Mouse (Mus musculus) forebrain, embryonic 11.5 days (tissue): Measurements from ENCODE around the gene Slc25a12. TPM values are rescaled to one million over a fixed set of nuclear protein-coding genes. Genes with fewer than 3 reads are reported as not detected.

ENCODE experiments used
- ATAC-seq: fragments of 200-750 bp; cut with Nextera tagmentation; replicated peaks from 2 replicates; pipeline ENCODE4 v1.8.0; 2017; ENCODE audit warnings: moderate TSS enrichment; ENCODE audit not compliant: low FRiP score
- DNase-seq: peaks from one replicate; pipeline ENCODE4 v3.0.0-alpha.2; 2017; ENCODE audit warnings: low spot score
- H3K27ac ChIP-seq: fragments of 300-500 bp; sonication (generic); 2 replicates; pipeline ENCODE4 v1.5.1; 2014; ENCODE audit warnings: low read depth, low read length
- H3K27me3 ChIP-seq: fragments of 300-500 bp; sonication (generic); 2 replicates; pipeline ENCODE4 v1.6.1; 2014; ENCODE audit warnings: mild to moderate bottlenecking, low read length, mixed read lengths; ENCODE audit not compliant: control insufficient read depth, insufficient read depth
- H3K36me3 ChIP-seq: fragments of 300-500 bp; sonication (generic); 2 replicates; pipeline ENCODE4 v1.6.1; 2014; ENCODE audit warnings: mild to moderate bottlenecking, low read length, moderate library complexity, mixed read lengths; ENCODE audit not compliant: control insufficient read depth, insufficient read depth
- H3K4me1 ChIP-seq: fragments of 300-500 bp; sonication (generic); replicated peaks from 2 replicates; pipeline ENCODE4 v1.6.1; 2014; ENCODE audit warnings: low read length, mixed read lengths; ENCODE audit not compliant: control insufficient read depth, insufficient read depth
- H3K4me2 ChIP-seq: fragments of 300-500 bp; sonication (generic); 2 replicates; pipeline ENCODE4 v1.6.1; 2014; ENCODE audit warnings: low read depth, mild to moderate bottlenecking, low read length, moderate library complexity, mixed read lengths; ENCODE audit not compliant: severe bottlenecking
- H3K4me3 ChIP-seq: fragments of 300-500 bp; sonication (generic); 2 replicates; pipeline ENCODE4 v1.5.1; 2014; ENCODE audit warnings: low read depth, low read length
- H3K9ac ChIP-seq: fragments of 300-500 bp; sonication (generic); 2 replicates; pipeline ENCODE4 v1.6.1; 2014; ENCODE audit warnings: low read length
- H3K9me3 ChIP-seq: fragments of 300-500 bp; sonication (generic); 2 replicates; pipeline ENCODE4 v1.6.1; 2016; ENCODE audit warnings: low read length, mixed read lengths; ENCODE audit not compliant: control insufficient read depth
- WGBS: fragments of 180-500 bp; shearing (Covaris S2); extraction: QIAGEN DNeasy Blood & Tissue Kit; methylation state at CpG from one replicate; pipeline ENCODE4 v1.1.7; 2014; 5-methylcytosine and 5-hydroxymethylcytosine counted together
- polyA plus RNA-seq: library from polyadenylated mRNA; unstranded; fragments of >200 nt; fragmentation: Nextera tagmentation; extraction: Ambion mirVana; gene quantifications from 2 replicates; pipeline ENCODE4 v1.2.1, GENCODE M21; 2014

The Slc25a12 gene
- polyA plus RNA-seq, 1 experiment from 2014 or later: 50.6 TPM

DNA sequence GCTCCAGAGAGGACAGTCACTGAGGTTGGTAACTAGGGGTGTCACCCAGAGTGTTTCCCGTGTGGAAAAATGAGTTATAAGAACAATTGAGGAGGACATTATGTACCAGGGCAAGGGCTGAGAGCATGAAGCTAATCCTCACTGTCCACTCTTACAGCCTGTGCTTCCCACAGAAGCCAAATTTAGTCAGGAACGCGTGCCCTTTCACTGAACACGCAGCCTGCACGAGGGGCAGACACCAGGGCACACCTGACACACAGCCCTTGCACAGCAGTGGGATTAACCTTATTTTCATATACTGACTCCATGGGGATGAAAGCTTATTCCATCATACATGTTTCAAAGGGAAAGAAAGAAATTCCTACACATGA lies 13.5 kb downstream of the Slc25a12 start:
- DNase-seq (no peak), ATAC-seq (no peak)
- Histone ChIP-seq H3K4me1 (no peaks in the 10 kb centered on the region), H3K27me3 (no peaks in the 10 kb centered on the region), H3K36me3 (no peaks in the 10 kb centered on the region), H3K9me3 (no peaks in the 10 kb centered on the region), H3K4me3 (no peak overlapping the region), H3K4me2 (no peak overlapping the region), H3K9ac (no peak overlapping the region), H3K27ac (no peak overlapping the region)
- WGBS: 79% methylated on average over 5 of the region's 5 CpGs

DNA sequence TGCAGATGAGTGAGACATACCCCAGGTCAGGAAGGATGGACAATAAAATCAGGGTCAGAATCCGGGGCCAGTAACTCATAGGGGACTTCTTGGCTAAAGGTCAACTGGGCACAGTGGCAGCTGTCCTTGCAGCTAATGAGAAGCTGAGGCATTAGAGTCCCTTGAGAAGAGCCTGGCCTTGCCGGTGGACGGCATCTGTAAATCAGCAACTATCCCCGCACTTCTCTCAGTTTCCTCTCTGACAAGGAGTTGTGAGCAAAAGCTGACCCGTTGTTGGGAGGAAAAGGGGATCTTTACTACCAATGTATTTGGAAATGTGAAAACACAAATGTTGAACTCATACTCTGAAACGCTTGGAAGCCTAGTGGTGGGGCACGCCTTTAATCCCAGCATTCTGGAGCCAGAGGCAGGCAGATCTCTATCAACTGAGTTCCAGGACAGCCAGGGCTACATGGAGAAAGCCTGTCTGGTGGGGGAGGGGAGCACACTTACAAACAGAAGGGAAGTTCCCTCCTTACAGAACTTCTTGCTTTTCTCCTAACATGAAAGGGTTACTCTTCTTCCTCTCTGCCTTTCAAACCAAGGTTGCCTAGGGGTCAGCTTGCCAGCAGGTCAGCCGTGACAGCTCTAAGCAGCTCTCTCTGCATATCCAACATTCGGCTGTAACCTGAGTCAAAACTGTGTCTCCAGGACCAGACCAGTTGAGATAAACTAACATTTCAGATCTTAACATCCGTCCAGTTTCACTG lies 14.1 kb downstream of the Slc25a12 start:
- H3K4me1 ChIP-seq: no peaks in the 10 kb centered on the region
- no peaks in the 10 kb centered on the region for H3K36me3 ChIP-seq
- no peaks in the 10 kb centered on the region for H3K9me3 ChIP-seq
- no peak overlapping the region for H3K27ac ChIP-seq
- no peaks in the 10 kb centered on the region for H3K27me3 ChIP-seq
- H3K4me2 ChIP-seq: no peak overlapping the region
- H3K4me3 ChIP-seq: no peak overlapping the region
- DNase-seq (no peak), ATAC-seq (no peak)
- H3K9ac ChIP-seq: no peak overlapping the region
- 68% methylated on average over 10 of the region's 10 CpGs for WGBS

DNA sequence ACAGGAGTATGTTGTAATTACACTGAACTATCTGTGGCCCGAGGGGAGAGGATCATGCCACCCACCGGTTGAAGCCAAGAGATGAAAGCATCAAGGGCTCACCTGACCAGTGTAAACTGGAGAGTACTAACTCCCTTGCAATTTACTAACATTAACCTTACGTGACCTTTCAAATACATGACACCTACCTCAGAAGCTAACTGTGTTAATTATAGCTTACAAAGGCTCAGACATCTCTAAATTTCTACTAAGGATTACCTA lies 15.9 kb downstream of the Slc25a12 start:
- no peaks in the 10 kb centered on the region for H3K36me3 ChIP-seq

DNA sequence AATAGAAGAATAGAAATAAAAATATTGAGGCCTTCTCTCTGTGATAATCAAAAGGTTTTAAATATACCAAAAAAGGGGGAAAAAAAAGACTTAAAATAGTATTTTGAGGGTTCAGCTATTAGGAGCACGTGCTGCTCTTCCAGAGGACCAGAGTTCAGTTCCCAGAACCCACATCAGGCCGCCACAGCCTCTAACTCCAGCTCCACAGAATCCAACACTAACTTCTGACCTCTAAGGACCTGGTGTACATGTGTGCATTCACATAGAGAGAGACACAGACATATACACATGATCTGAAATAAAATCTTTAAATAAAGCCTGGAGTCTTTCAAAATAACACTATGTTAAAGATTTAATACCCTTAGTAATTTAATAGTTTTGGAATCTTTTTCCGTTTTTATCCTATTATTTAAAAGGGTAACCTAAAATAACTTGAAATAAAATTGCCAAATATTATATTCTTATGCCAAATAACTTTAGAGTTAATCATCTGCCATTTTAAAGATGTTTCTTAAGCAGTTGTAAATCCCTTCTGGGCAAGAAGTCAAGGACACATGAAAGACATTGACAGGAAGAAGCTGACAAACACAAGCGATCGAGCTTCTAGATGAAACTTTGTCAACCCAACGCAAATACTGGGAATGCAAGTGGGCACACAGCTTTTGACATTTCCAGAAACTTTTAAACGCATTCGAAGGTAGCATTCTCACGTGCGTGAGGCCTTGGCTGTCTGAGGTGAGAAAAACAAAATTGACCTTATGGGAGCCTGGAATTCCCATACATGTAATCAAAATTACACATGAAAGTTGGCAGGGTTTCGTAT lies 16.4 kb downstream of the Slc25a12 start:
- Histone ChIP-seq H3K4me2 (no peak overlapping the region), H3K36me3 (no peaks in the 10 kb centered on the region), H3K4me1 (no peaks in the 10 kb centered on the region), H3K27ac (no peak overlapping the region), H3K4me3 (no peak overlapping the region), H3K27me3 (no peaks in the 10 kb centered on the region), H3K9me3 (no peaks in the 10 kb centered on the region), H3K9ac (no peak overlapping the region)
- DNase-seq: no peak
- WGBS: 94% methylated on average over 11 of the region's 11 CpGs
- no peak for ATAC-seq

More for the DNA sequence above, 15.9 kb downstream of the Slc25a12 start:
- Histone ChIP-seq H3K4me3 (no peak overlapping the region), H3K9ac (no peak overlapping the region), H3K9me3 (no peaks in the 10 kb centered on the region), H3K27me3 (no peaks in the 10 kb centered on the region), H3K27ac (no peak overlapping the region), H3K4me2 (no peak overlapping the region), H3K4me1 (no peaks in the 10 kb centered on the region)
- DNase-seq: no peak
- ATAC-seq: no peak
- 88% methylated on average over 3 of the region's 3 CpGs for WGBS

DNA sequence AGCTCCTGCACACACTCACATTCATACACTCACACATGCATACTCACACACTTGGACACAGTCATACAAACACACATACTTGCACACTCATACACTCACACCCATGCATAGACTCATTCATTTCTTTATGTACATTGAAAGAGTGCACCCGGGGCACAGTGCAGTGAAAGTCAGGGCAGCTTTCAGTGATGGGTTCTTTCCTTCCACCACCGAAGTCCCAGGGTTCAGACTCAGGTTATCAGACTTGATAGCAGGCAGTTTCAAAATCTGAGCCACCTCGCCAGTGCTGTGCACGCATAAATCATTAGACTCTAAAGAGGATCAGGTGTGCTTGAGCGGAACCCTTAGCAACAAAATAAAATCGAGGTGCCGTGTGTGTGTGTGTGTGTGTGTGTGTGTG lies 17.4 kb downstream of the Slc25a12 start:
- ATAC-seq: no peak
- no peak overlapping the region for H3K27ac ChIP-seq
- 90% methylated on average over 7 of the region's 7 CpGs for WGBS
- H3K36me3 ChIP-seq: no peaks in the 10 kb centered on the region
- no peaks in the 10 kb centered on the region for H3K9me3 ChIP-seq
- no peaks in the 10 kb centered on the region for H3K27me3 ChIP-seq
- no peaks in the 10 kb centered on the region for H3K4me1 ChIP-seq
- H3K4me2 ChIP-seq: no peak overlapping the region
- H3K9ac ChIP-seq: no peak overlapping the region
- no peak for DNase-seq
- no peak overlapping the region for H3K4me3 ChIP-seq

DNA sequence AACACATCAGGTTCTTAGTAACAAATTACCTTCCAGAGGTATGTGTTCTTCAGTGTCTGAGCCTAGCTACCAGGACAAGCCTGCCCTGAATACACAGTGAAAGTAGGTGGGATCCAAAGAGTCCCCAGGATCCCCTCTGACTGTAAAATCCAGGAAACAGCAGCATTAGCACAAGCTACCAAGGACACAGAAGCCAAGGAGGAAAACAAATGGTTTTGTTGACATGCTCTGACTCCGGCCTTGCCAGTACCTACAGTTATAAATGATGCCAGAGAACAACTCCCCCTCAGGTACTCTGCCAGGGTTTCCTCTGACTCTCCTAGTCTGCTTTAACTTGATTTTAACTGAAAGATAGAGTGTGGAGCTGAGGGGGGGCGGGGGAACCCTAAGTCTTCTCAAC lies 18.0 kb downstream of the Slc25a12 start:
- DNase-seq (no peak), ATAC-seq (no peak)
- no peak overlapping the region for H3K4me3 ChIP-seq
- H3K36me3 ChIP-seq: no peaks in the 10 kb centered on the region
- no peaks in the 10 kb centered on the region for H3K27me3 ChIP-seq
- 94% methylated on average over 2 of the region's 2 CpGs for WGBS
- no peaks in the 10 kb centered on the region for H3K4me1 ChIP-seq
- H3K9ac ChIP-seq: no peak overlapping the region
- no peak overlapping the region for H3K27ac ChIP-seq
- H3K9me3 ChIP-seq: no peaks in the 10 kb centered on the region
- no peak overlapping the region for H3K4me2 ChIP-seq

DNA sequence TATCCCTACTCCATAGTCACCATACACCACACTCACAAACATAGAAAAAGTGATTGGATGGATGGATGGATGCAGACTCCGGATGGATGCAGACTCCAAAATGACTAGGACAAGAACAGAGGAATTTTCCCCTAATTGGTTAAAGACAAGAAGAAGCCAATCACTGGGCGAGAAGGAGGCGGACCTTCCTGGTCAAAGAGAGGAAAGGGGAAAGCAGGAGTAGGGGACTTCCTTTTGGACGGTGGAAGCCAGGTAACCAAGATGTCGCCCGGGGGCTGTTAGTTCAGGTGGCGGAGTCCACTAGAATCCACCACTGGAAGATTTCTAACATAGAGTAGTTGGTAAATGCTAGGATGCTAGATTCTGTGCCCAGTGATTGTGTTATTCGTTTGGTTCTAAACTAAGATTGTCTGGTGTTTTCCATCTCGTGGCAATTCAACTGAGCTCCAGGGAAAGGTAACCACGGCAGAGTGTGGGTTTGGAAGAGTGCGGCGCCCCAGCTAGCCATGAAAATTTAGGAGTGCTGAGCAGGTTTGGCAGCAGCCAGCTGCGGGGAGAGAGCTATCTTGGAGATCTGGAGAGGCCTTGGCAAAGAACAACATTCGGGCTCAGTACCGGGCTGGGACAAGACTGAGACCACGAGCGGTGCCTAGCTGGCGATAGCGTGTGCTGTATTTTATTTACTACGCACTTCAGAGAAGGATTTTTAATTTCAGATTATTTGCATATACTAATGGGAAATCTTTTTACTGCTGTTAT lies 19.6 kb downstream of the Slc25a12 start:
- 94% methylated on average over 20 of the region's 20 CpGs for WGBS

GRCm38 (mm10) chr2:71347160-71347559 lies 20.4 kb downstream of the Slc25a12 start:
- ATAC-seq (no peak), DNase-seq (no peak)
- Histone ChIP-seq H3K27ac (no peak overlapping the region), H3K36me3 (no peaks in the 10 kb centered on the region), H3K4me3 (no peak overlapping the region), H3K4me2 (no peak overlapping the region), H3K4me1 (no peaks in the 10 kb centered on the region), H3K9me3 (no peaks in the 10 kb centered on the region; the same call in 1 of the 2 replicates), H3K9ac (no peak overlapping the region), H3K27me3 (no peaks in the 10 kb centered on the region)
- WGBS: 91% methylated on average over 10 of the region's 10 CpGs

More for the DNA sequence above, 19.6 kb downstream of the Slc25a12 start:
- Histone ChIP-seq H3K36me3 (no peaks in the 10 kb centered on the region), H3K4me1 (no peaks in the 10 kb centered on the region), H3K27ac (no peak overlapping the region), H3K4me3 (no peak overlapping the region), H3K27me3 (no peaks in the 10 kb centered on the region), H3K9ac (no peak overlapping the region), H3K4me2 (no peak overlapping the region), H3K9me3 (no peaks in the 10 kb centered on the region; the same call in 1 of the 2 replicates)
- DNase-seq (no peak), ATAC-seq (no peak)
